Mouse (Mus musculus) small intestine, adult 2 months (tissue): ENCODE measurements around the gene Vmn1r223.

ENCODE experiments used
- CTCF ChIP-seq: fragments of 200-500 bp; IDR thresholded peaks from 2 replicates; pipeline ENCODE4 v1.5.1; 2012; ENCODE audit warnings: low read depth, mild to moderate bottlenecking, control low read depth, inconsistent platforms, low read length, moderate library complexity, mixed read lengths; ENCODE audit not compliant: insufficient replicate concordance, insufficient read length; ENCODE audit errors: extremely low read depth
- POLR2A ChIP-seq: fragments of 200-500 bp; IDR thresholded peaks from 2 replicates; pipeline ENCODE4 v1.6.1; 2012; ENCODE audit warnings: low read depth, mild to moderate bottlenecking, control low read depth, inconsistent platforms, low read length, moderate library complexity

- TF ChIP-seq POLR2A: no peak
- no peak for TF ChIP-seq CTCF
Observed at GRCm38 (mm10) chr13:23270321-23271101, 23.6 kb downstream of the Vmn1r223 start.
